Mouse (Mus musculus) gastrocnemius, postnatal 25 days (tissue): ENCODE measurements around the gene Gpc6. TPM values are rescaled to one million over a fixed set of nuclear protein-coding genes. Genes with fewer than 3 reads are reported as not detected.

Experiments used
- DNase-seq: peaks from one replicate; pipeline ENCODE4 v3.0.0; 2022
- total RNA-seq, 2 experiments: library from RNA; stranded (reverse); gene quantifications; 1 replicate in 1 of 2; 2 replicates in 1 of 2; pipeline ENCODE4 v1.2.3; 2021

Gene Gpc6
- total RNA-seq, 2 experiments from 2014 or later = 3.1 to 3.5 TPM

DNA sequence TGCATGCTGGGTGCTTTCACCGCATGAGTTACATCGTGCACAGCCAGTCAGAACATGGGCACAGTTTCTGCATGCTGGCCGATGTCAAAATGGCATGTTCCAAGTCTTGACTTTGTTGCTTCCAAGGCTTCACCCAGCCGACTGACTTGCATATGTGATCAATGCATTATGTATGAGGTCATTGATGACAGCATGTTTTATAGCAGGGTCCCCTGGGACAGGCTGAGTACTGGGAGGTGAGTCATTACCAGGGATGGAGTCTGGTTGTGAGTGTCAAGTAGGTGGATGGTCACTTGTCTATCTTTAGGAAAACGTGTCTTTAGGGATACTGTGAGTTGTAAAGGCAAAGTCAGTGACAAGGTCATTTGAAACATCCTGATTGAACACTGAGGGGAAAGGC lies 929.4 kb downstream of the Gpc6 start:
- DNase-seq = no peak

DNA sequence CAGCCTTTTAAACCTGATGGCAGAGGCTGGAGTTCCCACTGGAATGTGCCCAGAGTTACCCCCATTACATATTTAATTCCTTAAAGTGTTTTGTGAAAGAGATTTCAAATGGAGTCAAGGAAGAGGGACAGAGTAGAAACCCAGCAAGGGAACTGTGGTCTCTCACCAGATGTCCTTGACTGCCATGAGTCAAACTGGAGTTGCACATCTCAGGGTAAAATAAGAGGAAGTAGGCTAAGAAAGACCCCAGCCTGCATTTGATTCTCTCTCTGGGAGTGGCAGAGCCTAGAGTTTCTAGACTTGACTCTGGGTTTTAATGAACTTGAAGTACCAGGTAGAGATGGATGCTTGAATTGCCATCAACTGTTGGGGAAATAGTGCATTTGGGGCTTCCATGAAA lies 946.2 kb downstream of the Gpc6 start:
- DNase-seq = no peak

DNA sequence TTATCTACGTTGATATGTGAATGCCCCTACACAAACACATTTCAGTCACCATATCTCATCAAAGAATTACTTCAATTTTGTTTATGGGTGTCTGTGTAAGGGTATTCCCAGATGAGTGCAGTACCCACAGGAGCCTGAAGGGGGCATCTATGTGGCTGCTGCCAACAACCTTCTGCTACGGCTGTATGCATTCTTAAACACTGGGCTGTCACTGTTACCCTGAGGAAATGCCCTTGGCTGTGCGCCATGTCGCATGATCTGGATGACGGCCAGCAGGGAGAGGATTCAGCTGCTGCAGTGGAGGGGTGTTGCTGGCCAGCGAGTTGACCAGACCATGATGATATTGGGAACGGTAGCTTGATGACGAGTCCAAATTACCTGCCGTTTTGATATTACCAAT lies 954.2 kb downstream of the Gpc6 start:
- no peak for DNase-seq

GRCm38 (mm10) chr14:117881112-117881511 lies 956.0 kb downstream of the Gpc6 start:
- DNase-seq = no peak

GRCm38 (mm10) chr14:117882222-117882621 lies 957.1 kb downstream of the Gpc6 start:
- no peak for DNase-seq

- DNase-seq = no peak
Observed at GRCm38 (mm10) chr14:117889653-117890052, 964.5 kb downstream of the Gpc6 start.

DNA sequence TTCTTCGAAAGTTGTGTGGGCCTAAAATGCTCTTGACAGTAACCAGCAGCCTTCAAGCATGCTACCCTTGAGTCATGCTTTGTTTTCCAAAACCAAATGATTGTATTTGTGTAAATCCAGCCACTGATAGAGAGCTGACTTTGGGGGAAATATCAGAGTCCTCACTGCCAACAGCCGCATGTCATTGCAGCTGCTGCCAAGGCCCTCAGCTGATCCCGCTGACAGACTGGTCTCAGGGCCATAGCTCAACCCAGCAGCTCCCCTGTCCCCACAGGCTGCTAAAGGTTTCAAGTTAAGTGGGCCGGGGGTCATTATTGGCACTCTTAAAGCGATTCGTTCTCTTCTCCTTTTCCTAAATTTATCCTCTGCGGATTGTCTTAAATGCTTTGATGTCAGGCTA lies 966.3 kb downstream of the Gpc6 start:
- DNase-seq = no peak

- DNase-seq = no peak
Observed at GRCm38 (mm10) chr14:117892026-117892425, 966.9 kb downstream of the Gpc6 start.

GRCm38 (mm10) chr14:117894869-117895538 lies 969.9 kb downstream of the Gpc6 start:
- no peak for DNase-seq

GRCm38 (mm10) chr14:117895539-117895912 lies 970.4 kb downstream of the Gpc6 start:
- DNase-seq = no peak

- DNase-seq = no peak
Observed at GRCm38 (mm10) chr14:117904300-117904699, 979.2 kb downstream of the Gpc6 start.

- DNase-seq = no peak
Observed at GRCm38 (mm10) chr14:117905701-117906100, 980.6 kb downstream of the Gpc6 start.

DNA sequence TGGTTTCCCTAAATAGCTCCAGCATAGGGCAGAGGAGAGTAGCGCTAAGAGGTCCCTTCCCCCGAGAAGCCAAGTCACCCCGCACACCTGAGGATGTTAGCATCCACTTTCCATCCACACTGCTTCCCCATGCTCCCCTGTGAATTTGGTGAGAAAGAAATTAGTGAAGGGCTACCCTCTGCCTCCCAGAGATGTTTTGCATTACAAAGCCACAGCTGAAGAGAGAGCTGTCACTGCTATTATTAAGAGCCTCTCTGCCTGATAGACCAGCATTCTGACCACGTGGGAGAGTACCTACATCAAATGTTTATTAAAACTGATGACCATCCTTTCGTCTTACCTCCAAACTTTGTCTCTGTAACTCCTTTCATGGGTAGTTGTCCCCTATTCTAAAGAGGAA lies 981.2 kb downstream of the Gpc6 start:
- no peak for DNase-seq

DNA sequence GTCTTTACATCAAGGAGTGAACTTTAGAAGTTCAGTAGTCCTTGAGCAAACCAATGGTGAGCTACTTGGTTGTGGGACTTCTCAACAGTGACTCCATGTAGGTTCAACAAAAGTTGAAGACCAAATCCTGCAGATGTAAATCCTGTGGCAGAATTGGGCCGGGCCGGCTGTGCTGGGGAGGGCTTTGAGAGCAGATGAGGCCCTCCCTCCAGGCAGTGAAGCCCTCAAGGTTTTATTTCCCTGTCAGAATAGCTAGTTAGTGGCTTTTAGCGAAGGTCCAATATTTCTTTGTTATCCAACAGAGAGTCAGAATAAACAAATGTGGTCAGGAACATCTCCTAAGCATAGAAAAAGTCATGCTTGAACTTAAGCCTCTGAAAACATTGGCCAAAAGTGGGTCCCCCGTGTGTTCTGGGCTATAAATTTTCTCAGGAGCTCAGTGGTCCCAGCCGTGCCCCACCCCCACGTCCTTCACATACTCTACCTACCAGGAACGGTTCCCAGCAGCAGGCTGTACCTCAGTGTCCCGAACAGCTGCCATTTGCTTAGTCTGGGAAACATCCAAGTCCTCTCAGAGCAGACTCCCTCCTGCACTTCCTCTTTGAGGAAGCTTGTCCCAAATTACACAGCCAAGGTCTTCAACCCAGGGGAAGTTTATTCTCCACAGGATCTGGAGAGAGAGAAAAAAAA lies 983.3 kb downstream of the Gpc6 start:
- peak; percentile 52 for DNase-seq

- DNase-seq = peak; percentile 35
Observed at GRCm38 (mm10) chr14:117909046-117909445, 983.9 kb downstream of the Gpc6 start.

DNA sequence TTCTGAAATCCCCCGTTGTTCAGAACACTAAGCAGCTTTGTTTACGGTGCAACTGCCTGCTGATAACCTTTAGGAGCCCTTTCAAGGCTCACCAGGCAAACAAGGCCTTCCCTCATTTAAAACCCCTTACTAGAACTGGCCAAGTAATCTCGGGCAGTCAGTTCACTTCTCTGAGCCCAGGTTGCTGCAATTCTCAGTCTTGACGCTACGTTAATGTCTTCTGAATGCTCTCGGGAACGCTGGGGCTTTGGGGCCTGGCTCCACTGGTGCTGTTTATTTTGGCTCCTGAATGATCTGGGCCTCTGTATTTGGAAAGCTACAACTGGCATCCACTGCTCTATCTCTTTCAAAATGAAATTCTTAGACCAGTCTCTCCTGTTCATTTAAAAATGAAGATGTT lies 985.2 kb downstream of the Gpc6 start:
- DNase-seq = peak; percentile 45

- no peak for DNase-seq
Observed at GRCm38 (mm10) chr14:117912624-117913270, 987.6 kb downstream of the Gpc6 start.

GRCm38 (mm10) chr14:117916577-117916976 lies 991.5 kb downstream of the Gpc6 start:
- DNase-seq = no peak

DNA sequence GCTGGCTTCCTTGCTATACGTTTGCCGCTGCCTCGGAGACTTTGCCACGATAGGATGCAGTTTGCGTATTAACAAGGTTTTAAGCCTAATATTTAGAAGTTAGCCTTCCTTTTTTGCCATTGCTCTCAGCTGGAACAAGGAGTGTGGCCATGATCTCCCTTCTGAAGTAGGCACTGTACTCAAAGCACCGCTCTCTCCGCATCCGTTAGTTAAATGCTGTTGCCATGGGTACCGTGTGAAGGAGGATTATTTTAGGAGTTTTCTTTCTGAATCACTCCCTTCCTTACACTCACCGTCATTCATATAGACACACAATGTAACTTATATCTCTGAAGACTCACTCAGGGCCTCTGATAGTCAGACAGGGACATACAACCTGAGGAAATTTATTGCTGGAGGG lies 993.6 kb downstream of the Gpc6 start:
- DNase-seq = no peak

DNA sequence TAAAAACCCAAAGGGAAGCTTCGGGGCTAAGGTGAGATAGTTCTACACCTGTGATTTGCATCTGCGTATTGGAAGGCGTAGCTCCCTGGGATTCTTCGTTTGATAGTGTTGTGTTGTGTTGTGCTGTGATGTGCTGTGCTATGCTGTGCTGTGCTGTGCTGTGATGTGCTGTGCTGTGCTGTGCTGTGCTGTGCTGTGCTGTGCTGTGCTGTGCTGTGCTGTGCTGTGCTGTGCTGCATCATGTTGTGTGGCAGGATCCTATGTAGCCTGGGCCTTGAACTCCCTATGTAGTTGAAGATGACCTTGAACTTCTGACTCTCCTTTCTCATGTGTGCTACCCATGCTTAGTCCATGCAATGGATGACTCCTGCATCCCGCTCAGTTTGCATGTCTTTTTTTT lies 994.5 kb downstream of the Gpc6 start:
- DNase-seq = no peak

DNA sequence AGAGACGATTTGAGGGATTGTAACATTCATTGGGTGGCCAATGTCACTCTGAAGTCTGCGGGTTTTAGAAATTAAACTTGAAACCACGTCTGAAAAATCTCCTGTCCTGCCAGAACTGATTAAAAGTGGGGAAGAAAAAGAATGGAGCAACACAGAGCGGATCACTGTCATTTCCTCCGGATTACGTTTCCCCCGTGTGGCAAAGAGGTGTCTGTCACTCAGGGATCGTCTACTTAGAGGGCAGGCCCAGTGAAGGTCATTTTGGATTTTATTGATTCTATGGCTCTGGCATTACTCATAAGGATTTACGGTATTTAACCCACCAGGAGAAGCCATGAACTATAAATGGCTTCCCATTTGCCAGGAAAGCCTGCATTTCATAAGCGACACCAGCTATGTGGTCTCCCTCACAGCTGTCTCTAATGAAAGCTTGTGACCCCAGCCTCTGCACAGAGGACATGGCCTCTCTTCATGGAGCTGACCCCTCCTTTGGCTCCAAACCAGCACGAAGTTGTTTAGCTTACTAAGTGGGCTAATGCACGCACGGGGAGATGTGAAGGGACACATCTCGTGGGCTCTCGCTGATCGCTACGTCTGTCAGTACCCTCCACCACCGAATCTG lies 996.4 kb downstream of the Gpc6 start:
- no peak for DNase-seq

- DNase-seq = no peak
Observed at GRCm38 (mm10) chr14:117923667-117924066, 998.6 kb downstream of the Gpc6 start.
